Mouse (Mus musculus): Measurements from ENCODE around the gene Lmnb2. TPM values are rescaled to one million over a fixed set of nuclear protein-coding genes. Genes with fewer than 3 reads are reported as not detected.
A peak's percentile ranks its signal among the peaks of the same experiment; 100 is the strongest.

Gene Lmnb2
- polyA plus RNA-seq, 1 experiment = 44.2 TPM

GRCm38 (mm10) chr10:80856267-80856666 lies 61.8 kb downstream of the Lmnb2 start:
- H3K27ac ChIP-seq (ENCODE audit: control insufficient read depth, insufficient read depth, low read length) = no peak overlapping the region
- no peak for DNase-seq
- no peaks in the 10 kb centered on the region for H3K36me3 ChIP-seq (ENCODE audit: control insufficient read depth, insufficient read depth, low read length)
- peaks cover 20% of the 10 kb centered on the region for H3K4me1 ChIP-seq (replicated peaks; ENCODE audit: control insufficient read depth, insufficient read depth, low read length)
- WGBS = 25% methylated on average over 3 of the region's 3 CpGs
- no peaks in the 10 kb centered on the region for H3K27me3 ChIP-seq (ENCODE audit: control insufficient read depth, insufficient read depth, low read length)
- no peak overlapping the region for H3K4me3 ChIP-seq (ENCODE audit: control insufficient read depth, insufficient read depth, low read length)
- TF ChIP-seq POLR2A (IDR thresholded peaks at IDR 0.05; ENCODE audit: control insufficient read depth, extremely low read depth, insufficient read depth, low read length, poor library complexity) = no peak
- TF ChIP-seq CTCF (IDR thresholded peaks at IDR 0.05; ENCODE audit: borderline replicate concordance, control insufficient read depth, extremely low read depth, insufficient read depth, low read length, poor library complexity) = no peak

- 37% methylated on average over 11 of the region's 11 CpGs for WGBS
- peaks cover 20% of the 10 kb centered on the region for H3K4me1 ChIP-seq (replicated peaks; ENCODE audit: control insufficient read depth, insufficient read depth, low read length)
- no peak overlapping the region for H3K27ac ChIP-seq (ENCODE audit: control insufficient read depth, insufficient read depth, low read length)
- H3K4me3 ChIP-seq (ENCODE audit: control insufficient read depth, insufficient read depth, low read length) = peak overlapping the region; percentile 74
- no peaks in the 10 kb centered on the region for H3K36me3 ChIP-seq (ENCODE audit: control insufficient read depth, insufficient read depth, low read length)
- DNase-seq = no peak
- no peaks in the 10 kb centered on the region for H3K27me3 ChIP-seq (ENCODE audit: control insufficient read depth, insufficient read depth, low read length)
- TF ChIP-seq POLR2A (IDR thresholded peaks at IDR 0.05; ENCODE audit: control insufficient read depth, extremely low read depth, insufficient read depth, low read length, poor library complexity) (no peak), CTCF (IDR thresholded peaks at IDR 0.05; ENCODE audit: borderline replicate concordance, control insufficient read depth, extremely low read depth, insufficient read depth, low read length, poor library complexity) (no peak)
Measured at GRCm38 (mm10) chr10:80855749-80856073, 62.3 kb downstream of the Lmnb2 start.

- DNase-seq = peak; percentile 98
- Histone ChIP-seq H3K4me1 (replicated peaks; ENCODE audit: control insufficient read depth, insufficient read depth, low read length) (peaks cover 20% of the 10 kb centered on the region), H3K27ac (ENCODE audit: control insufficient read depth, insufficient read depth, low read length) (no peak within 1 kb of the TSS), H3K4me3 (ENCODE audit: control insufficient read depth, insufficient read depth, low read length) (peak within 1 kb of the TSS; percentile 74), H3K36me3 (ENCODE audit: control insufficient read depth, insufficient read depth, low read length) (no peaks in the 10 kb centered on the region), H3K27me3 (ENCODE audit: control insufficient read depth, insufficient read depth, low read length) (no peaks in the 10 kb centered on the region)
- TF ChIP-seq CTCF (IDR thresholded peaks at IDR 0.05; ENCODE audit: borderline replicate concordance, control insufficient read depth, extremely low read depth, insufficient read depth, low read length, poor library complexity) (peak; percentile 49; the same call in 1 of the 2 replicates), POLR2A (IDR thresholded peaks at IDR 0.05; ENCODE audit: control insufficient read depth, extremely low read depth, insufficient read depth, low read length, poor library complexity) (peak; percentile 65; the same call in 1 of the 2 replicates)
- WGBS = under 1% methylated on average over 81 of the region's 81 CpGs
Measured at GRCm38 (mm10) chr10:80854913-80855748, 62.9 kb downstream of the Lmnb2 start, which contains the start of the genes Lsm7 and Sppl2b. Gene Lsm7, minus strand, starts transcription at chr10:80855209. Gene Sppl2b, plus strand, starts transcription at chr10:80855275.

Other genes starting within 250 kb of the Lmnb2 start
- gene Mknk2, start 240.1 kb downstream of the Lmnb2 start, polyA plus RNA-seq (2012; rRNA removed) = 606 and 621 TPM in 2 replicates
- gene Mob3a, start 216.3 kb downstream of the Lmnb2 start, polyA plus RNA-seq (2012; rRNA removed) = 252 and 261 TPM in 2 replicates
- gene Izumo4, start 216.1 kb downstream of the Lmnb2 start, polyA plus RNA-seq (2012; rRNA removed) = 56.4 and 66.9 TPM in 2 replicates
- gene Ap3d1, start 176.0 kb downstream of the Lmnb2 start, polyA plus RNA-seq (2012; rRNA removed) = 182 and 195 TPM in 2 replicates
- gene Dot1l, start 163.0 kb downstream of the Lmnb2 start, polyA plus RNA-seq (2012; rRNA removed) = 121 and 155 TPM in 2 replicates
- 94.6 and 119 TPM in 2 replicates for gene Sf3a2, start 120.0 kb downstream of the Lmnb2 start, polyA plus RNA-seq (2012; rRNA removed)
- gene Plekhj1, start 119.6 kb downstream of the Lmnb2 start, polyA plus RNA-seq (2012; rRNA removed) = 142 and 153 TPM in 2 replicates
- gene Amh, start 113.0 kb downstream of the Lmnb2 start, polyA plus RNA-seq (2012; rRNA removed) = 6.3 and 8.8 TPM in 2 replicates
- 0.24 TPM in 1 of 2 replicates, not detected in the other for gene Jsrp1, start 104.7 kb downstream of the Lmnb2 start, polyA plus RNA-seq (2012; rRNA removed)
- 1,706 and 1,988 TPM in 2 replicates for gene Oaz1, start 91.6 kb downstream of the Lmnb2 start, polyA plus RNA-seq (2012; rRNA removed)
- gene Lingo3, start 74.2 kb downstream of the Lmnb2 start, polyA plus RNA-seq (2012; rRNA removed) = 0.10 and 1.0 TPM in 2 replicates
- gene Lsm7, start 63.0 kb downstream of the Lmnb2 start, polyA plus RNA-seq (2012; rRNA removed) = 187 and 242 TPM in 2 replicates
- 153 and 167 TPM in 2 replicates for gene Sppl2b, start 63.0 kb downstream of the Lmnb2 start, polyA plus RNA-seq (2012; rRNA removed)
- gene Tmprss9, start 46.4 kb downstream of the Lmnb2 start, polyA plus RNA-seq (2012; rRNA removed) = 0.23 and 0.28 TPM in 2 replicates
- 227 and 310 TPM in 2 replicates for gene Timm13, start 17.3 kb downstream of the Lmnb2 start, polyA plus RNA-seq (2012; rRNA removed)
- gene Gadd45b, start 11.8 kb upstream of the Lmnb2 start, polyA plus RNA-seq (2012; rRNA removed) = 36.2 and 53.2 TPM in 2 replicates
- 0.63 and 0.80 TPM in 2 replicates for gene Gng7, start 96.7 kb upstream of the Lmnb2 start, polyA plus RNA-seq (2012; rRNA removed)
- 0.05 and 0.13 TPM in 2 replicates for gene Diras1, start 107.4 kb upstream of the Lmnb2 start, polyA plus RNA-seq (2012; rRNA removed)
- 52.7 and 57.6 TPM in 2 replicates for gene Slc39a3, start 119.2 kb upstream of the Lmnb2 start, polyA plus RNA-seq (2012; rRNA removed)
- gene Sgta, start 141.9 kb upstream of the Lmnb2 start, polyA plus RNA-seq (2012; rRNA removed) = 265 and 279 TPM in 2 replicates
- 30.7 and 35.7 TPM in 2 replicates for gene Thop1, start 151.8 kb upstream of the Lmnb2 start, polyA plus RNA-seq (2012; rRNA removed)
- 0.39 and 1.0 TPM in 2 replicates for gene Creb3l3, start 180.6 kb upstream of the Lmnb2 start, polyA plus RNA-seq (2012; rRNA removed)
- 214 and 285 TPM in 2 replicates for gene Map2k2, start 187.7 kb upstream of the Lmnb2 start, polyA plus RNA-seq (2012; rRNA removed)
- gene Zbtb7a, start 217.0 kb upstream of the Lmnb2 start, polyA plus RNA-seq (2012; rRNA removed) = 66.0 and 87.5 TPM in 2 replicates
- 67.6 and 72.9 TPM in 2 replicates for gene Pias4, start 249.7 kb upstream of the Lmnb2 start, polyA plus RNA-seq (2012; rRNA removed)

Data from thymus, adult 2 months (tissue).